Mouse (Mus musculus) bone marrow macrophage, adult 2 months (primary cell): ENCODE measurements around the gene Ptk7.

ENCODE experiments used
- CTCF ChIP-seq: IDR thresholded peaks from 2 replicates; pipeline ENCODE4 v1.5.1; 2012; ENCODE audit warnings: low read depth, mild to moderate bottlenecking, low read length, moderate library complexity
- POLR2A ChIP-seq: IDR thresholded peaks from 2 replicates; pipeline ENCODE4 v1.6.1; 2012; ENCODE audit warnings: mild to moderate bottlenecking, low read depth, low read length, borderline replicate concordance

DNA sequence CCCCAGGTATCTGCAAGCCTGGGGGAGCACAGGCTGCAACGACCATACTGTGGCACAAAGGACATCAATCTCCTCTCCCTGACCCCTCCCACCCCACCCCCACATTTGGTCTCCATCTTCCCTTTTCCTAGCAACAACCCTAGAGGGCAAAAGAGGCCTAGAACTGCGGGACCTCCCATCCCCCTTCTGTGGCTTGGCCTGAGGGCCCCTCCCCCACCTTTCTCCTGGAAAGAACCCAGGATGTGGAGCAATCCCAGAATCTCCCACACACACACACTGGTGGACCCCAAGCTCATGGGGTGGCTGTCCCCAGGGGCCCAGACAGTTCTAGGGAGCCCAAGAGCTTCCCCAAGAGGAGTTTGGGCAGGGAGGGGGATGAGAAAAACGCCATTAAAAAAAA lies 81.4 kb downstream of the Ptk7 start:
- no peak for TF ChIP-seq POLR2A
- no peak for TF ChIP-seq CTCF
